Mouse (Mus musculus) kidney, adult 2 months (tissue): ENCODE measurements around the gene Cacfd1.
A peak's percentile ranks its signal among the peaks of the same experiment; 100 is the strongest.

Source experiments
- CTCF ChIP-seq: fragments of 200-500 bp; conservative IDR thresholded peaks from 2 replicates; pipeline ENCODE4 v1.5.1; 2011; ENCODE audit warnings: low read depth, mild to moderate bottlenecking, control low read depth, low read length, moderate library complexity, mixed read lengths; ENCODE audit not compliant: insufficient read depth, insufficient read length
- POLR2A ChIP-seq: fragments of 200-500 bp; IDR thresholded peaks from one replicate; pipeline ENCODE4 v1.6.1; 2011; ENCODE audit warnings: low read depth, low read length, control low read depth

DNA sequence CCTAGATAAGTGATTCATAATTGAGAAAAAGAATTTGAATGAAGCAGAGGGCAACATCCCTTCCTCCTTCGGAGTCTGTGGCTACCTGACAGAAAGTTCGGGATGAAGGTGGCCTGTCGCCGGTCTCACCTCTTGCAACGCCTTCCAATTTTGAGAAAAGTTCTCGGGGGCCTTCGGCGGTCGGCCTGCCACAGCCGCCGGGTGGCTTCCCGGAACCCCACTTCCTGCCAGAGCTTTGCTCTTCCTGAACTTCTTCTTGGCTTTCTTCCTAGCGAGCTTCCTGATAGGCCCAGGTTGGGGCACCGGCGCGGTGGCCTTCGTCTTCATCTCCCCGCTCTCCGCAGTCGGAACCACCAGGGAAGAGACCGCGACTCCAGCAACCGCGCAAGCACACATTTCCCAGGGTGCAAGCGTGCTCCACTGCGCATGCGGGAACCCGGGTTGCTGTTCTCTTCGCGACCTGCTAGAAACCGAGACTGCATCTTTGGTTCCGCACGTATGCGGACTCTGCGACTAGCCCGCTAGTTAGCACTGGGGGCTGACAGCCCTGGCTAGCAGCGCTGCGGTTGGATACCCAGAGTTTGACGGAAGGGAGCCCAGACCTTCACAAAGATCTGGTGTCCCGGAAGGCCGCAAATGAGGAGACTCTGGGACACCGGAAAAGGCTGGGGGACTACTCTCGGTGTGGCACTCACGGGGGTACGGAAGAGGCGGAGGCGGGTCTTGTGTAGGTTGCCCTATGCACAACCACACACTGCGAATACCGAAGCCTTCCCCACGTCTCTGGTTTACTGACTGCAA lies 45.6 kb upstream of the Cacfd1 start, which contains the start of gene Rexo4:
- TF ChIP-seq POLR2A, result peak; percentile 72
- TF ChIP-seq CTCF, result no peak
